Mouse (Mus musculus) limb, embryonic 14.5 days (tissue): ENCODE measurements around the gene Gm10639. TPM values are rescaled to one million over a fixed set of nuclear protein-coding genes. Genes with fewer than 3 reads are reported as not detected.
A peak's percentile ranks its signal among the peaks of the same experiment; 100 is the strongest.
"Not testable (repeated sequence)": the region's sequence is repeated elsewhere in the genome, so short reads cannot be mapped to it uniquely, and the experiment has no call there.

Experiments used
- ATAC-seq: fragments of 200-750 bp; cut with Nextera tagmentation; 2 replicates; pipeline ENCODE4 v1.8.0; 2017; ENCODE audit warnings: low read depth, moderate number of reproducible peaks, moderate TSS enrichment; ENCODE audit not compliant: low FRiP score
- DNase-seq: peaks from one replicate; pipeline ENCODE4 v3.0.0-alpha.2; 2015; ENCODE audit warnings: low spot score
- H3K27ac ChIP-seq: fragments of 300-500 bp; sonication (generic); replicated peaks from 2 replicates; pipeline ENCODE4 v1.5.1; 2014; ENCODE audit warnings: low read depth, mild to moderate bottlenecking, low read length, moderate library complexity, mixed read lengths
- H3K27me3 ChIP-seq: fragments of 300-500 bp; sonication (generic); 2 replicates; pipeline ENCODE4 v1.6.1; 2014; ENCODE audit warnings: low read length, mixed read lengths; ENCODE audit not compliant: control insufficient read depth, insufficient read depth
- H3K36me3 ChIP-seq: fragments of 300-500 bp; sonication (generic); 2 replicates; pipeline ENCODE4 v1.6.1; 2014; ENCODE audit warnings: mild to moderate bottlenecking, low read length, moderate library complexity, mixed read lengths; ENCODE audit not compliant: control insufficient read depth, insufficient read depth
- H3K4me1 ChIP-seq: fragments of 300-500 bp; sonication (generic); 2 replicates; pipeline ENCODE4 v1.6.1; 2014; ENCODE audit warnings: antibody characterized with exemption, low read length, mixed read lengths; ENCODE audit not compliant: control insufficient read depth, insufficient read depth
- H3K4me2 ChIP-seq: fragments of 300-500 bp; sonication (generic); replicated peaks from 2 replicates; pipeline ENCODE4 v1.6.1; 2014; ENCODE audit warnings: low read depth, mild to moderate bottlenecking, low read length, moderate library complexity; ENCODE audit not compliant: severe bottlenecking
- H3K4me3 ChIP-seq: fragments of 300-500 bp; sonication (generic); replicated peaks from 2 replicates; pipeline ENCODE4 v1.5.1; 2014; ENCODE audit warnings: low read length
- H3K9ac ChIP-seq: fragments of 300-500 bp; sonication (generic); 2 replicates; pipeline ENCODE4 v1.6.1; 2014; ENCODE audit warnings: mild to moderate bottlenecking, low read depth, low read length, moderate library complexity; ENCODE audit not compliant: severe bottlenecking
- H3K9me3 ChIP-seq: fragments of 300-500 bp; sonication (generic); 2 replicates; pipeline ENCODE4 v1.6.1; 2016; ENCODE audit warnings: low read length; ENCODE audit not compliant: control insufficient read depth
- WGBS: fragments of 180-500 bp; shearing (Covaris S2); extraction: QIAGEN DNeasy Blood & Tissue Kit; methylation state at CpG from one replicate; pipeline ENCODE4 v1.1.7; 2014; 5-methylcytosine and 5-hydroxymethylcytosine counted together
- polyA plus RNA-seq, 2 experiments: library from polyadenylated mRNA; depleted of rRNA in 1 of 2; stranded (reverse) in 1 of 2; unstranded in 1 of 2; fragments of >200 nt; fragmentation: Nextera tagmentation in 1 of 2; extraction: Ambion mirVana in 1 of 2; gene quantifications; 2 replicates each; pipeline versions ENCODE4 v1.2.1 to v1.2.3; 2012 to 2014

Gene Gm10639
- not detected in 2 replicates for polyA plus RNA-seq (2012; rRNA removed)
- polyA plus RNA-seq (2014; fragmentation: Nextera tagmentation; extraction: Ambion mirVana): not detected in 2 replicates

- not testable (repeated sequence) for H3K9ac ChIP-seq, ATAC-seq
Observed at GRCm38 (mm10) chr9:78289723-78290122, at the start of gene Gm10639. Gene Gm10639 (plus strand): TSS chr9:78289923.

GRCm38 (mm10) chr9:78255683-78256470, 33.8 kb upstream of the Gm10639 start:
- peak; percentile 10 for DNase-seq
- not testable (repeated sequence) for H3K27me3 ChIP-seq, H3K4me3 ChIP-seq, H3K4me1 ChIP-seq, H3K27ac ChIP-seq, H3K9me3 ChIP-seq, H3K4me2 ChIP-seq, H3K9ac ChIP-seq, ATAC-seq, H3K36me3 ChIP-seq
- WGBS: 51% methylated on average over 4 of the region's 4 CpGs

More at GRCm38 (mm10) chr9:78289723-78290122, at the start of gene Gm10639:
- not testable (repeated sequence) for H3K4me1 ChIP-seq, H3K27ac ChIP-seq, H3K9me3 ChIP-seq, H3K4me2 ChIP-seq, DNase-seq, H3K4me3 ChIP-seq, H3K27me3 ChIP-seq, H3K36me3 ChIP-seq
- 85% methylated on average over 3 of the region's 3 CpGs for WGBS

GRCm38 (mm10) chr9:78256914-78257313, 32.8 kb upstream of the Gm10639 start, which contains the start of gene Gm3776:
Gene Gm3776 (plus strand): TSS chr9:78257129.
- ATAC-seq, H3K4me1 ChIP-seq, H3K4me2 ChIP-seq, H3K4me3 ChIP-seq, H3K9ac ChIP-seq, DNase-seq, H3K36me3 ChIP-seq, H3K27me3 ChIP-seq, H3K9me3 ChIP-seq, H3K27ac ChIP-seq: not testable (repeated sequence)
- WGBS: 73% methylated on average over 1 of the region's 3 CpGs

GRCm38 (mm10) chr9:78259688-78260087, 30.0 kb upstream of the Gm10639 start:
- DNase-seq, H3K9me3 ChIP-seq, H3K36me3 ChIP-seq, H3K27me3 ChIP-seq, H3K4me1 ChIP-seq, H3K4me2 ChIP-seq, H3K27ac ChIP-seq, H3K9ac ChIP-seq, H3K4me3 ChIP-seq: not testable (repeated sequence)
- 0 out of 2 replicates have a peak, but pooled peaks have one; percentile 50 for ATAC-seq
- 0% methylated on average over 1 of the region's 6 CpGs for WGBS

- 77% methylated on average over 3 of the region's 3 CpGs for WGBS
- ATAC-seq, H3K27ac ChIP-seq: not testable (repeated sequence)
Observed at GRCm38 (mm10) chr9:78270945-78271344, 18.8 kb upstream of the Gm10639 start.

GRCm38 (mm10) chr9:78282002-78282711, 7.6 kb upstream of the Gm10639 start:
- H3K4me3 ChIP-seq, H3K4me2 ChIP-seq, H3K4me1 ChIP-seq, H3K9me3 ChIP-seq, H3K36me3 ChIP-seq, H3K9ac ChIP-seq, H3K27me3 ChIP-seq, H3K27ac ChIP-seq, DNase-seq, ATAC-seq: not testable (repeated sequence)
- 76% methylated on average over 3 of the region's 4 CpGs for WGBS

More at GRCm38 (mm10) chr9:78270945-78271344, 18.8 kb upstream of the Gm10639 start:
- DNase-seq, H3K9me3 ChIP-seq, H3K4me3 ChIP-seq, H3K36me3 ChIP-seq, H3K9ac ChIP-seq, H3K27me3 ChIP-seq, H3K4me2 ChIP-seq, H3K4me1 ChIP-seq: not testable (repeated sequence)

GRCm38 (mm10) chr9:78289063-78289462, 660 bp upstream of the Gm10639 start:
- DNase-seq, H3K4me1 ChIP-seq, ATAC-seq, H3K9me3 ChIP-seq, H3K4me3 ChIP-seq, H3K27me3 ChIP-seq, H3K36me3 ChIP-seq, H3K4me2 ChIP-seq, H3K27ac ChIP-seq, H3K9ac ChIP-seq: not testable (repeated sequence)
- whole genome bisulfite sequencing: no CpG with 5 or more reads among the region's 1 CpGs

GRCm38 (mm10) chr9:78292462-78292861, 2.7 kb downstream of the Gm10639 start:
- not testable (repeated sequence) for ATAC-seq, H3K27ac ChIP-seq, H3K27me3 ChIP-seq, H3K9ac ChIP-seq, H3K4me1 ChIP-seq, H3K36me3 ChIP-seq, DNase-seq, H3K9me3 ChIP-seq, H3K4me2 ChIP-seq, H3K4me3 ChIP-seq
- WGBS: 57% methylated on average over 8 of the region's 8 CpGs
